Mouse (Mus musculus) kidney, postnatal 36 days (tissue): ENCODE data around the gene Ptprj.
"Not testable (repeated sequence)": the region's sequence is repeated elsewhere in the genome, so short reads cannot be mapped to it uniquely, and the experiment has no call there.

ENCODE experiments used
- DNase-seq, 2 experiments: peaks; one replicate each; pipeline ENCODE4 v3.0.0; 2021 to 2022; ENCODE audit warnings: mixed read lengths in 2 of 2

Ptprj gene

GRCm38 (mm10) chr2:90476792-90477191 is 103.7 kb downstream of the Ptprj start:
- no peak for DNase-seq

DNA sequence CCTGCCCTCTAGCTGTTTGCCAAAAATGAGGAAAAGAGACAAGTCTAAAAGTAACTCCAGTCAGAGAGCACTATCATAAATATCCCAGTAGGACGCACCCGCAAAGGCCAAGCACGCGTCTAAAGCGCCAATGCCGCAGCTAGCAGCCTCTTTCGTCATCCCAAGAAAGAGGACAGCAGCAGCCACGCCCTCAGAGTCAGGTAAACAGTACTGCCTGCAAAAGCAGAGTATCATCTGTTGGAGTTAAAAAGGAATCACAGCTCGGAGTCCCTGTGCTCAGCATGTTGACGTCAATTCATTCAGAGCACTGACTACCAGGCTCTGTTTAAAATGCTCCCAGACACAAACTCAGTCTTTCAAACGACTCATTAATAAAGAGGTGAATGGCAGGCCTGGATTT is 104.1 kb downstream of the Ptprj start:
- DNase-seq, result no peak

DNA sequence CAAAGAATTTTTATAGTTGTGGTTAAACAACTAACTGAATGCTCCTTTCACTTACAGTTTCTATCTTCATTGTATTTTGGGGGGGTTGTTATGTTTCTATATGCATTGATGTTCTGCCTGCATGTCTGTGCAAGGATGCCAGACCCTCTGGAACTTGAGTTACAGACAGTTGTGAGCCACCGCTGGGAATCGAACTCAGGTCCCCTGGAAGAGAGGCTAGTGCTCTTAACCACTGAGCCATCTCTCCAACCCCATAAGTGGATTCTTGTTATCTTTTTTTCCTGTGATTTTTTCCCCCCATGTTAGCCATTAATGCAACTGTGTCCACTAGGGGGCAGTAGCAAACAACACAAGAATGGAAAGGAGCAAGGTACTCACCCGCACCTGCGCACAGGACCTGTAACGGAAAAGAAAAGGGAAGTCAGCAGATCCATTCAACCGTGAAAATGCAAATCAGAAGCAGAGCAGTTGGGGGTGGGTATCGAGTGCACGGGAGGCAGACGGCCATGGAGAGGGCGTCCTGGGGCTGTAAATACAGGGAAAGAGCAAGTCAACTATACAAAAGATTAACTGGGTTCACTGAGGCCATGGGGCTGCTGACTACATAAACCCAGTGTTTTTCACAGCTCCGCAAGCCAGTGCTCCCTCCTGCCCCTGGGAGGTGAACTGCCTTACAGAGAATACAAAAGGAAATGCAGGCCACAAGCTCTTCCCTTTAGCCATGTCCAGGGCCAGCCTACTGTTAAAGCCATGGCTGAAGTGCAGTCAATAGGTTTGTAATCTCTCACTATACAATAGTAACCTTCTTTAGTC is 105.6 kb downstream of the Ptprj start:
- peak; percentile 91 to 95 for DNase-seq

DNA sequence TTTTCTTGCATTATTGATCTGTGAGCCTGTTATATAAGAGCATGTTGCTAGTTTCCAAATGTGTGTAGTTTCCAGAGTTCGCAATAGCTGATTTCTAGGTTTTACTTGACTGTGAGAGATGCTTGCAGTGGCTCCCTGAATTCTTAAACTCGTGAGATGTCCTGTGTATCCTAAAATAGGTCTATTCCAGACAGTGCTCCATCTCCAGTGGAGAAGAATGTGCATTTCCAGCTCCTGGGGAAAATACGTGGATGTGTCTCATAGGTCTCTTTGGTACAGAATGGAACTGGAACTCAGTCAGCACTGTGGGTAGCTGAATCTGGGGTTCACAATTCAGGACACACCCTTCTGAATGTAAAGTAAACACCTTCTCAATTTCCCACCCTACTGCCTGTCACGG is 107.7 kb downstream of the Ptprj start:
- no peak for DNase-seq

DNA sequence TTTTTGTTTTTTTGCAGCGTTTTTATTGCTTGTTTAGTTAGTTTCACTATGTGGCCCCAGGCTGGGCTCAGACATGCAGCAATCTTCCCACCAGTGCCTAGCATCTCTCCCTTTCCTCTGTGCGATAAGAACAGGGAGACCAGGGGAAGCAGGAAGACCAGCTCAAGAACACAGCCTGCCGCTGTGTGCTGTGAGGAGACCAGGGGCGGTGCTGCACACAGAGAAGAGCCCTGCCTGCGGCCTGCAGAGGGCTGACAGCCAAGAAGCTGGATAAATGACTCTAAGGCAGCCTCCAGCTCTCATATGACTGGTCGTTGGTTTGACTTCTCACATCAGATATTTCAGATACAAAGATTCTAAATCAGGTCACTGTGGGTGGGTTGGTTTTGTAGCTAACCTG is 110.3 kb downstream of the Ptprj start:
- no peak for DNase-seq

DNA sequence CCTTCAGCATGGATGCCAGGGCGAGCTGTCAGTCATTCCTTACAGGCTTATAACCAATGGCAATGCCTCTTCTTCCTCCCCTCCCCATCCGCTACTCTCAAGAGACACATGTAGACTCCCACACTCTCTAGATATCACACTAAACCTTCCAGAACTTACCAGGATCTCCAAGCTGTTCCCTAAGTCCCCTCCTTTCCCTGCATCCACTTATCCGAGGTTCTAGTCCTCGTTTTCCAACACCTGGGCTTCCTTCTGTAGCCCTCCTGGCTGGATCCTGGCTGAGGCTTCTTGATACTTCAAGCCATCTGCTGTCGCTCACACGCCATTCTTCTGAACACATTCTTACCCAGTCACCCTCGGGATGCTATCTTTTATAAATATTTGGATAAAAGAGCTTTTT is 114.0 kb downstream of the Ptprj start:
- DNase-seq, result no peak

DNA sequence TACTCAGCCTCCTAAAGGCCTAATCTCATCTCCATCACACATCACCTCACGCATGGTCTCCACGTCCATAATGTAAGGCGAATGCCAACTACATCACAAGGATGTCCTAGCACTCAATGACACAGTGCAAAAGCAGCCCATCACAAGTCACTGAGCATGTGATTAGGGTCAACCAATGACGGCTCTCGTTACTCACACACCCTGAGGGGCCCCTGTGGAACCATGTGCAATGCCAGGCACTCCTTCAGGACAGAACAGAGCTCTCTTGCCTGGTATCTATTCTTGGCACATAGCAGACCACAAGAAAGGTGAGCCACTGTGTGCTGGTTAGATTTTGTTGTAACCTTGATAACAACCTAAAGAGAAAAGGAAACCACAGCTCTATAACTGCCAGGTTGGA is 116.7 kb downstream of the Ptprj start:
- no peak for DNase-seq

GRCm38 (mm10) chr2:90462252-90462651 is 118.2 kb downstream of the Ptprj start:
- DNase-seq, result no peak

DNA sequence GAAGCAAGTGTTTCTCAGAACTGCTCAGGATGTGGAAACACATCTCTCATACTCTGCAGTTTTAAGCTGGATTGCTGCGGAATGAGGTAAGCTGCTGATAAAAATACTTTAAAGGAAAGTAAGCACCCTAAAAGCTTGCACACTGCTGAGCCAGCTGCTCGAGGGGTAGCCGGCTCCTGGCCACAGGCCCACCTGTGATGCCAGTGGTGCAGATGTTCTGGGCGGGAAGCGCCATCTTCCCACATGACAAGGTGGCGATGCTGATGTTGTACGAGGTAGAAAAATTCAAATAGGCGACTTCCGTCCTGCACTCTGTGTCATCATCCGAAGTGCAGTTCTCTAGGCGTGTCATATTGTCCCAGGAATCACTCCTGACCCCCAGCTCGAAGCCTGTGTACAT is 122.5 kb downstream of the Ptprj start:
- no peak for DNase-seq

DNA sequence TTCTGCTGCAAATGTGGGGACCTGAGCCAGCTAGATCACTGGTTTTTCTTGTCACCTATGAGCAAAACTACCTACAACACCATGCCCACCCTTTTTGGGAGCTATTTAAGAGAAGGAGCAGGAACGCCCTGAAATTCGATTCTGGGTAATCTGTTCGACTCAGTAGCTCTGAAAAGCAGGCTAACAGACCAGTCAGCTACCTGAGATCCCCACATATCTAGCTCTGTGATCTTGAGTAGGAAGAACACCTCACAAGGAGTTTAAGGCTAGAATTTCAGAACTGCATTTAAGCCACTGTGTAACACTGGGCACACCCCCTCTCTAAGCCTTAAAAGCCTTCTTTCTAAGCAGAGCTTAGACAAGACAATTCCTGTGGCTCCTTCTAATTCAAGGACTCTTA is 128.1 kb downstream of the Ptprj start:
- DNase-seq, result no peak

GRCm38 (mm10) chr2:90448967-90449740 is 131.3 kb downstream of the Ptprj start:
- peak in 1 of 2 experiments; percentile 41 for DNase-seq

GRCm38 (mm10) chr2:90443811-90444210 is 136.6 kb downstream of the Ptprj start:
- no peak for DNase-seq

DNA sequence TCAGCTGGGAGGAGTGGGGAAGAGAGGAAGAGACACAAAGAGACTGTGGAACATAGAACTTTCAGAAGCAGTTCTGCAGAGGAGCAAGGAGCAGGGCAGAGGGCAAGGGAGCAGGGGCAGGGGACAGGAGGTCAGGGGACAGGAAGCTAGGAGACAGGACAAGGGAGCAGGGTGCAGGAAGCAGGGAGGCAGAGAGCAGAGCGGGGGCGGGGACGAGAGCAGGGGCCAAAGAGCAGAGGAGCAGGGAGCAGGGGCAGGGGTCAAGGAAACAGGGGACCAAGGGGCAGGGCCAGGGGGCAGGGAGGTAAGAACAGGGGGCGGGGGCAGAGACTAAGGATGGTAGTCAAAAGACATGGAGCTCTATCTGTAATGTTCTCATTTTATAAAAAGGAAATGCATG is 138.6 kb downstream of the Ptprj start:
- peak; percentile 40 to 63 for DNase-seq

DNA sequence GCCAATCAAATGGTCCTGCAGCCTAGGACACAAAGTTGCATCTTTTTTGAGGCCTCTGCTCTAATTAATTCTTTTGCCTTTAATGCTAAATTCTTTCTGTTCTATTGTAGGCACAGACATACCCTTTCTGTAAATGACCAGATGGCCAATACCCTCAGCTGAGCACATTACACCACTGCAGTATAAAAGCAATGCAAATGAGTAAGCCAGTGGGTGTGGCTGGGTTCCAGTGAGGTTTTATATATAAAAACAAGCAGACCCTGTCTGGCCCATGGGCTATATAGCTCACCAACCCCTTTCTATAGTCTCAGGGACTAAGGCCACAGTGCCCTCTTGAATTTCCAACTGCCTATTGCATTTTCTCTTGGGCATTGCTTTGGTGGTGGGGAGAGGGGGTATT is 140.3 kb downstream of the Ptprj start:
- DNase-seq, result not testable (repeated sequence)

- DNase-seq, result not testable (repeated sequence)
These were observed 143.0 kb downstream of the Ptprj start for GRCm38 (mm10) chr2:90437453-90437852.

- not testable (repeated sequence) for DNase-seq
These were observed 150.7 kb downstream of the Ptprj start for GRCm38 (mm10) chr2:90429782-90430181.

DNA sequence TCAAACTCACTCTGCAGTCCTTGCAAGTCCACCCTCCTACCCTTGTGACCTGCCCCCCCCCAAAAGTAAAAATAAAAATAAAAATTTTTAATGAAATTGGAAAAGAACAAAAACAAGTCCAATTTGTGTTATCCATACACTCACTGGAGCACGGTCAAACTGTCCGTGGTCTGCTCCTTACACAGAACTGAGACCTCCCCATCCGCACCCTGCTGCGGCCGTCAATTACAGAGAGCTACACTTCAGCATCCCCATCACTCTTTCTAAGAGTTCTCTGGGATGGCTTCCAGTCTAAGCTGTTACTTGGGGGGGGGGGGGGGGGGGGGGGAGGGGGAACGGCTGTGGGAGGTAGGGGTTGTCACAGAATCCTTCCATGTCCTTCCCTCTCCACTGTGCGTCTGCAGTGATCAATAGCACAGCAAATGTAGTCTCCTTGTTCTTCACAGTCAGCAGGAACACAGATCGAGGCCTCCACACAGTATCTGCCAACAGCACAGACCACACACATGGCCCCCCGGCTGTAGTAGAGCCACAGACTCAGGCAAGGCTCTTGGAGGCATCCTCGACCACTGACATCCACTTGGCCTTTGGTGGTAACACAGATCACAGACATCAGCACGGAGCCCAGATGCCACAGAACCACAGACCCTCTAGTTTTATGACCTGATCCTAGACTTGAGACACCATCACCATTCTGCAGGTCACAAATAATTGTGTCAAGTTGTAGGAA is 151.3 kb downstream of the Ptprj start:
- not testable (repeated sequence) for DNase-seq

DNA sequence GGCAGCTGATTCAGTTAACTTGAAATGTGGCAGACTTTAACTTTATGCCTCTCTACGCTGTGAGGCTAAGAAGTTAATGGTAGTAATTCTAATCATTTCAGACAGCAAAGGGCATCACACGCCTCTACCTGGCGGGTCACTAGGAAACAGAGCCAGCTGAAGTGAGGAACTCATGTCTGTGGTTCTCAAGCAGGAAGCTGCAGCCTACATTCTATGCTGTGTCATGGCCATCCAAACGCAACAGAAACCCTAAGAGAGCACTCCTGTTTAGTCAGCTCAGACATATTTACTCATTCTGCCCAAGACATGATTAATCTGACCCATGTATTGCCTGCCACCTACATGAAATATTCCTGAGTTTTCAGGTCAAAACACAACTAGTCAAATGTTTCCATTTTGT is 155.5 kb downstream of the Ptprj start:
- not testable (repeated sequence) for DNase-seq

GRCm38 (mm10) chr2:90422282-90422681 is 158.2 kb downstream of the Ptprj start:
- not testable (repeated sequence) for DNase-seq

GRCm38 (mm10) chr2:90414110-90414821 is 166.2 kb downstream of the Ptprj start:
- DNase-seq, result not testable (repeated sequence)

DNA sequence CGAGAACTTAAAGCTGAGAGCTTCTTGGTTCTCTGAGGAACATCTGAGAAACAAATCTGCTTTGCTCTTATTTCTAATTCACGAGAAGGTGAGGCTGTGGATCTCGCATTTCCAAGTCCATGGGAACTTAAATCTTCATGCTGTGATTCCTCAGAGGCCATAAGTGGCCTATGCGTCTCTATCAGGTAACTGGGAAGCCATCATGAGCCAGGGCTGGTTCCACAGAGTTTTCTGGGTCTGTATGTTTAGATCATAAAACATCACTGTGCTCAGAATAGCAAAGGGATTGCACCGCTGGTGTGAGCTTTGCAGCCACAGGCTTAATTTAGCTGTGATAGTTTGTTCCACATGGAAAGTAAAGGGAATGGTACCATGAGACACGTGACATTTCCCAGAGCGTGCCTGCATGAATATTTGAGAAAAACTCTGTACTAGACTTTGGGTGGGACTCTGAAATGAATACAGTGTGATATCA is 181.8 kb downstream of the Ptprj start, which contains the start of gene Olfr1274-ps:
Olfr1274-ps (plus strand) TSS at position 51 of the 475 bp plus-strand sequence.
- DNase-seq, result not testable (repeated sequence)
